Mouse (Mus musculus): ENCODE results near the gene 4931428L18Rik.

4931428L18Rik gene

DNA sequence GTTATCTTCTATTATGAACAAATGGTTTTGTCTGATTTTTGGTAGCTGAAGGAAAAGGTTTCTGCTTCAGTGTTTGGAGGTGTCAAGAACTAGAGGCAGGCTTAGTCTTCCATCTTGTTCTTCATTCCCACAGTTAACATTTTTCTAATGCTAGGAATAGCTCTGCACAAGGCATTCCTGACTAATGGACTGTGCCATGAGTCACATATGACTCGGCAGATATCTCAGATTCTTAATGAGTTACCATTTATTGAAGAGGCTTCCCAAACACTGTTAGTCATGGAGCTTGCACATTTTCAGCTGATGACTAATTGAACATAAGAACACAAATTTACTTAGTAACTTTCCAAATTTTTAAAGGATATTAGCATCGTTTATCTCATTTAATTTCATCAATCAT, 65.6 kb downstream of the 4931428L18Rik start:
- in situ Hi-C loops (cut with MboI; ENCODE audit: low pct_unique_long_range_greater_than_20kb in 1 of 2, low sequenced_read_pairs in 2 of 2, unreplicated experiment in 1 of 2), result loop anchor here (10.0 to 25.0 kb wide), 2 partner anchors 362 to 370 kb away; no protein-coding TSS in a partner anchor

DNA sequence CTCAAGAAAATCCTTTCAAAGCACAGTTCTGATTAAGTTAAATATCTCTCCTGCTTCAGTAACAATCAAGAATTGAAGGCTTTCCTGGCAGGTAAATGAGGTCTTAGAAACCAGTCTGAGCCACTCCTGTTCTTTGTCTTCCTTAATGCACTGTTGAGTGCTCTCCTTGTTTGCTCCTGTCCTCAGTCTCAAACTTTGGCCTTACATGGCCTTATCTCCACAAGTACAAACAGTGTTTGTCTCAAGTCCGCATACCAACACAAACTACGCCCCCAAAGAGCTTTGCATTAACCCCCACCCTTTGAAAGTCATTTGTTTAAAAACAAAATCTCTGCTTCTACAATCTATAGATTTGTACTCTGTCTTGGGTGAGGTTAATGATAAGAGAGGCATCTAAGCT, 66.3 kb downstream of the 4931428L18Rik start:
- in situ Hi-C loops (cut with MboI; ENCODE audit: low pct_unique_long_range_greater_than_20kb in 1 of 2, low sequenced_read_pairs in 2 of 2, unreplicated experiment in 1 of 2), result loop anchor here (10.0 to 25.0 kb wide), 2 partner anchors 361 to 369 kb away; no protein-coding TSS in a partner anchor

DNA sequence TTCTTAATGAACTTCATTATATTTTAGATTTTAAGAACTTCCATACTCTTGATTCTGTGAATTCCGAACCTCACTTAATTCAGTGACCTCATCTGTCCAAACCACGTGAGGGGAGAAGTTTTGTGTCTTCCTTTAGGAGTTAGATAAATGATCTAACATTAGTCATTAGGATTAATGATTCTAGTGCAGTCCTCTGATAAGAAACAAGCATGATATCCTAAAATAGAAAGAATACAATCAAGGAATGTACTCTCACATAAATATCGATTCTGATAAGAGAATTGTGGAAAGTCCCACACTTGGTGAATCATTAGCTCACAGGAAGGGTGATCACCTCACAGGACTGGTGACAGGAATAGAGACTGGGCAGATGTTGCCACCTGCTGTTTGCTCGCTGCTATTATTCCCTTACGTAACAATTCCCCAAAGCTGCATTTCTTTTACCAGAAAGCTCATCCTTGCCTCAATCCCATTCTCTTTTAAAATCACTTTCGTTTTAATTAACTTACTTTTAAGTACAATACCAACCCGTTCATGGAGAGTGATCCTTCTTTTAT, 68.6 kb downstream of the 4931428L18Rik start:
- in situ Hi-C loops (cut with MboI; ENCODE audit: low pct_unique_long_range_greater_than_20kb in 1 of 2, low sequenced_read_pairs in 2 of 2, unreplicated experiment in 1 of 2), result loop anchor here (10.0 to 25.0 kb wide), 2 partner anchors 359 to 367 kb away; no protein-coding TSS in a partner anchor

DNA sequence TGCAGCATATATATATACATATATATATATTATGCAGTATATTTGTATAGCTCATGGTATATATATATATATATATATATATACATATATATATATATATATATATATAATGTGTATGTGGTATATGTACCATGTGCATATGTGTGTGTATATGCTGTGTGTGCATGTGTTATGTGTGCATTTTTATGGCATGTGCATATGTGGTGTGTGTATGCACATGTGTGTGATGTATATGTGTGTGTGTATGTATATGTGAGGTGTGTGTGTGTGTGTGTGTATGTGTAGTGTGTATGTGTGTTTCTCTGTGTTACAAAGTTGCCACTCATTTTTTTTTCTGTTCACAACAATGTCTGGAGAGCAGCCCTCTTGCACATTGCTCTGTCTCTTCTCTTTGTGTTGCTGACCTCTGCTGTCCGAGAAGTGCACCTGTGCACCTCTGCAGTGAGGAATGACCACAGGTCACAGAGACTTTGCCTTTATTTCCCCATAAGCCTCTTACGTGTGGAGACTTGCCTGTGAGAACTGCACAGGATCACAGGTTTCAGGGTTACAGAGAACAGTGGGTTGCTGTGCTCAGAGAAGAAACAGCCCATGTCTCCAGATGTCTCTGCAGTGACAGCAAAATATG, 69.6 kb downstream of the 4931428L18Rik start:
- in situ Hi-C loops (cut with MboI; ENCODE audit: low pct_unique_long_range_greater_than_20kb in 1 of 2, low sequenced_read_pairs in 2 of 2, unreplicated experiment in 1 of 2), result loop anchor here (10.0 to 25.0 kb wide), 2 partner anchors 358 to 366 kb away; no protein-coding TSS in a partner anchor

DNA sequence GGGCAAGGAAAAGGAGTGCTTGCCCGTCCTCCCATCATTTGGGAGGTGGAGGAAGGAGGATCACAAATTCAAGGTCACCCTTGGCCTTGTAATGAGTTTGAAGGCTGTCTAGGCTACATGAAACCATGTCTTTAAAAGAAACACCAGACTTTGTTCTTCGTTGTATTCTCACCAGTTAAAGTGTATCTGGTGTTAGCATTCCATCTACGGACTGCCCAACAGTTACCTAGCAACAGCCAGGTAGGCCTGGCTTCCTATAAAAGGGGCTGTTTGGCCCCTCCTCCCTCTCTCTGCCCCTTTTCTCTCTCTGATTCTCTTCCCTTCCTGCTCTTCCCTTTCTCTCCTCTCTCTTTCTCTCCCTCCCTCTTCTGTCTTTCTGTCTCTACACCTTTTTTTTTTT, 71.9 kb downstream of the 4931428L18Rik start:
- in situ Hi-C loops (cut with MboI; ENCODE audit: low pct_unique_long_range_greater_than_20kb in 1 of 2, low sequenced_read_pairs in 2 of 2, unreplicated experiment in 1 of 2), result loop anchor here (10.0 to 25.0 kb wide), 2 partner anchors 356 to 363 kb away; no protein-coding TSS in a partner anchor

DNA sequence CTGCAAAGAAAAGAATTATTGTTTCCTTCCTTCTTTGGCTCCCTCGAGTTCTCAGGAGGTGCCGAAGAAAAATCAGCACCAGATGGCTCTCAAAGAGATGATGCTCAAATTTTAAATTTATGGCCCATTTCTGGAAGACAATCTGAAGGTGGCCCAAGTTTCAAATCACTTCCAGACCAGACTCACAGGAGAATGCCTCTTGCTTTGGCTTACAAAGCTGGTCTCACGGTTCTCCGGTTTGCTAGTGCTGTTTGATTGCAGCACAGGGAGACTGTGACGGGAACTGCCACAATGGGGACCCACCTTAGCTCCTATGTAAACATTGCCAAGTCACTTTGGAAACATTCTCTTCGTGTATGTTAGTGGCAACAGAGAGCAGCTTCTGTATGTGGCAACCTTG, 72.8 kb downstream of the 4931428L18Rik start:
- in situ Hi-C loops (cut with MboI; ENCODE audit: low pct_unique_long_range_greater_than_20kb in 1 of 2, low sequenced_read_pairs in 2 of 2, unreplicated experiment in 1 of 2), result loop anchor here (10.0 to 25.0 kb wide), 2 partner anchors 355 to 362 kb away; no protein-coding TSS in a partner anchor

DNA sequence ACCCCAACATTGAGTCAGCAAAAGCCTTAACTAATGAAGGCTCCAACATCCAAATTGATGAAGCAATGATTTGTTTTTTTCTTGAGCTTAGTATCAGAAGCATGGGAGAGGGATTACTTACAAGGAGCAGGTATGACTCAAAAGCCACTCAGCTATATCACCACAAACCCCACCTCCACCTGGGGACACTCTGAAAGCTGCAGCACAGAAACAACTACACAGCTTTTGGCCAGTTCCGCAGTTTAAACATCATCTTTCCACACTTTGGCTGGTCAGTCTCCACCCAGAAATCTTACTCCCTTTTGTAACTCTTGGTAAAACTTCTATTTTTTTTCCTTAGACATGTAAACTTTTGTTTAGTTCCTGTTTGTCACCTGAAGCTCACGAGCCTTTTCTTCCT, 78.9 kb downstream of the 4931428L18Rik start:
- in situ Hi-C loops (cut with MboI; ENCODE audit: low pct_unique_long_range_greater_than_20kb in 1 of 2, low sequenced_read_pairs in 2 of 2, unreplicated experiment in 1 of 2), result no loop called here

DNA sequence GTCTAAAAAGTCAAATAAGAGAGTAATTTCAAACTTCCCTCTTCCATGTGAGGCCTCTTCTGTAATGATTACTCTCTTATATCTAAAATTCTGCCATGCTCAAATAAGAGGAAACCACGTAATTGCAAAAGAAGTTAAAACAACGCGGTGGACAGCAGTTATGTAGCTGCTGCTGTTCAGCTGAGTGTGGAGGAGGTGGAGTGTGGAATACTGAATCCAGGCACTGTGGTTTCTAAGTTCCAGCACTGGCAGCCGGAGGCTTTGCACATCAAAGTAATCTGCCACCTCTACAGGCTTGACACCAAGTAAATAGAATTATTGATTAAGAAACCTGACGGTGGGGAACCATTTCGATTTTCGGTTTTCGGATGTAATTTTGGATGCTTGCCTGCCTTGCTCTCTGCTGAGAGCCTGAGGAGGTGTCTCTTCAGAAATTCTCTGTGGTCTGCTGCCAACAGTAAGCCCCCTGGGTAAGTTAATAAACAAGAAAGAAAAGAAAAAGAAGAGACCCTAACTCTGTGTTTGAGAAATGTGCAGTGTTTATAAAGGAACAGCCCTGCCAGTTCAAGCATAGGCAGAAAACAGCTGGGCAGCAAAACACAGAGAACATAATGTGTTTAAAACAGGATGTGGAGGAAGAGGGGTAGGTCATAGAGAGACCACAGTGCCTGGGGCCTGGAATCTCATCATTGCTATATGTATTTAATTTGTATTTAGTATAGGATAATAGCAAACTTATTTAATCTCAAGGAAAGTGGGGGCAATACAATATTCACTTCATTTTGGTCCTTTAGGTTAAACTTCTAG, 80.0 kb downstream of the 4931428L18Rik start:
- in situ Hi-C loops (cut with MboI; ENCODE audit: low pct_unique_long_range_greater_than_20kb in 1 of 2, low sequenced_read_pairs in 2 of 2, unreplicated experiment in 1 of 2), result no loop called here

DNA sequence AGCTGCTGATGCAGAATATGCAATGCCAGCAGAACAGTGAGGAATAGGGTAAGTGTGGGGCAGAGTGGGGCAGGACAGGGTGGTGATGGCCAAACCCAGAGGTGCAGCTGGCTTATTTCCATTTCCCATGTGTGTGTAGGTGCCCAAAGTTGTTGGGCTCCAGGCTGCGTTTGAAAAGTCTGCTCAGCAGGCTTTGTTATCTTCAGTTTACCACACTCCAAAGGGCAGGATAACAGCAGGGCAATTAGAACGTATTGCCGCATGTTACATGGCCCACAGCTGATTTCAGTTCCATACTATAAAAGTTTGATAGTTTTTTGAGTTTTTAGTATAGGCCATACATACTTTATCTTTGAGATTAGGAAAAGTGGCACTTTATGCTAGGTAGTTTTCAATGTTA, 84.1 kb downstream of the 4931428L18Rik start:
- in situ Hi-C loops (cut with MboI; ENCODE audit: low pct_unique_long_range_greater_than_20kb in 1 of 2, low sequenced_read_pairs in 2 of 2, unreplicated experiment in 1 of 2), result no loop called here

DNA sequence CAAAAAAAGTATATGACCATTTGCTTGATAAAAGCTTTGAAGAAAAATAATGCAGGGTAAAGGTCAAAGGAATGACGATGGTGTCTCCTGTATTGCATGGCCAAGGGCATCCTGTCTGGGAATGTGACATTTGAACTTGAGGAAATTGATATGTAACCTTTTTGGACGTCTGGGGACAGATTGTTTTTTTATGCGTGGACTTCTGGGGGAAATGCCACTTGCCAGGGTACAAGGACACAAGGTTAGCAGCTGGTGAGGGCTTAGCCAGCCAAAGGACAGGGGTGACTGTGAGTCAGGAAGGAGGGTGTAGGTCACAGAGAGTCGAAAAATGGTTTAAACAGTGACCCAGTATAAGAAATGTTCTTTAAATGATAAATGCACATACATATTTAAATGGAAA, 109.0 kb downstream of the 4931428L18Rik start:
- in situ Hi-C loops (cut with MboI; ENCODE audit: low pct_unique_long_range_greater_than_20kb in 1 of 2, low sequenced_read_pairs in 2 of 2, unreplicated experiment in 1 of 2), result no loop called here

DNA sequence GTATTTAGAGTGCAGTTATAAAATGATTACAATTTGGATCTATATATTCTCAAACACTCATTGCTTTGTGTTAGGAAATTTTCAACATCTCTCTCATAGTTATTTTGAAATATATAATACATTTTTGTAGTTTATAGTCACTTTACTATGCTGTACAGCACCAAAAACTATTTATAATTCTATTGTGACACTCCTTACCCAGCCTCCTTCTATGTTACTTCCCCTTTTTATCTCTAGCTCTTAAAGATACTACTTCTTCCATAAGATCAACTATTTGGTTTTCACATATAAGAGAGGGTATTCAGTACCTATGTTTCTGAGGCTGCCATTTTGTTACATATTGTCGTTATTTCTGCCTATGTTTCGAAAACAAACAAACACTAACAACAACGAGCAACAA, 114.5 kb downstream of the 4931428L18Rik start:
- in situ Hi-C loops (cut with MboI; ENCODE audit: low pct_unique_long_range_greater_than_20kb in 1 of 2, low sequenced_read_pairs in 2 of 2, unreplicated experiment in 1 of 2), result no loop called here

DNA sequence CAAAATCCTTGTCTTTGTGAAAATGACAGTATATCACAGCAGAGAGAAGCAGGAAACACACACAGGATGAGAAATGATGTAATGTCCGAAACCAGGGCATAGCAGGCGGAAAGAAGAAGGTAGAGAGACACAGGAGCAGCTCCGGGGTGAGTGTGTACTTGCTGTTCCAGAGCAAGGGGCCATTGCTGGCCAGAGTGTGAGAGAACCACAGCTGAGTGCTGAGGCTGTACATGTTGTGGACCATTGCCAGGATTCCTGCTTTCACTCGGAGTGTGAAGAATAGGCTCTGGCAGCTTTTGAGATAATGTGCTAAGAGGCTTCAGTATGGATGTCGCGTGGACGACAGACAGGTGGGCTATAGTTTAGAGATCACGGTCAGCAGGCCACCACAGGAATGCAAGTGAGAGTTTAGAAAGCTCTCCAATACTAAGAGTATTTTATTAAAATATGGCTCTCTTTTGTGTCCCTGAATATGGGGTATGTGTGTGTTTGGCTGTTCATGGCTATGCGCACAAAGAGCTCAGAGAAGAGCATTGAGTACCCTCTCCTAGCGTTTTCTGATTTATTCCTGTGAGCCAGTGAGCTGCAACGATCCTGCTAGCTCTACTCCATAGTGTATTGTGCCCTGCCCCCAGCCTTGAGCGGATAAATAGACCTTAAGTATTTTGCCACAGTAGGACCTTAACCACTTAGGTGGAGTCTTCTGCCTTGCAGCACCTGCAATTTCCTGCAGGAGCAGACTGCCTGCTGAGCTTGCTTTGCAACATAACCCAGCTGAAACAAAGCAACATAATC, 119.4 kb downstream of the 4931428L18Rik start:
- in situ Hi-C loops (cut with MboI; ENCODE audit: low pct_unique_long_range_greater_than_20kb in 1 of 2, low sequenced_read_pairs in 2 of 2, unreplicated experiment in 1 of 2), result no loop called here

DNA sequence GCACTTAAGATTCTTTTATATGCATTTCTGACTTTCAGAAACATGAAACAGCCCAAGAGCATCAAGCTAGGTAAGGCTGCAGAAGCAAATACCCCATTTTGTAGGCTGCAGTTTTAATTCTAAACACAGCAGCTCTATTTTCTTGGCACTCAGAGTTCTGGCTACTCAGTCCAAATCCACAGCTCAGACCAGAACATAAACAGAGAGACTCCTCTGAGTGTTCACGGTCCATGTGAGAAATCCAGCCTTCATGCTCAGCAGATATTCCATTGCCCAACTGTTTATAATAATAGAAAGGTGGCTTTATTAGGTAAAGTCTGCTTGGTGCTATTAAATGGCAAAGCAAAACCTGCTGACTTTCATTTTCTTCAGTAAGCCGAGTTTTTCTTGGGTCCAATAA, 120.2 kb downstream of the 4931428L18Rik start:
- in situ Hi-C loops (cut with MboI; ENCODE audit: low pct_unique_long_range_greater_than_20kb in 1 of 2, low sequenced_read_pairs in 2 of 2, unreplicated experiment in 1 of 2), result no loop called here

DNA sequence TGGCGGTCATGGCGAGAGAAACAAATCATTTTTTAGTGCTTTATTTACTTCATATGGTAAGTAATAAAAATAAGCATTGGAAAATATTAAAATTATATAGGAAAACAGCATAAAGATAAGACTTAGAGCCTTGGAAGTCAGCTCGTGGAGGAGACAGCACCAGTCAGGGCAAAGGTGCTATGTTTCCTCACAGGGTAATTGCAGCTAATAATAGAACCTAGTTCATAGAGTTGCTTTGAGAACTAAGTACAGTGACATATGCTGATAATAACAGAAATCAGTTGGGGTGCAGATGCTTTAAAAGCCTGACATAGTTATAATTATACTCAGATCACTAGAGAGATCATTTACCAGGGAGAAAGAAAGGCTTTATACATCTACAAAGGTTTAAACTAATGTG, 125.3 kb downstream of the 4931428L18Rik start:
- in situ Hi-C loops (cut with MboI; ENCODE audit: low pct_unique_long_range_greater_than_20kb in 1 of 2, low sequenced_read_pairs in 2 of 2, unreplicated experiment in 1 of 2), result no loop called here

DNA sequence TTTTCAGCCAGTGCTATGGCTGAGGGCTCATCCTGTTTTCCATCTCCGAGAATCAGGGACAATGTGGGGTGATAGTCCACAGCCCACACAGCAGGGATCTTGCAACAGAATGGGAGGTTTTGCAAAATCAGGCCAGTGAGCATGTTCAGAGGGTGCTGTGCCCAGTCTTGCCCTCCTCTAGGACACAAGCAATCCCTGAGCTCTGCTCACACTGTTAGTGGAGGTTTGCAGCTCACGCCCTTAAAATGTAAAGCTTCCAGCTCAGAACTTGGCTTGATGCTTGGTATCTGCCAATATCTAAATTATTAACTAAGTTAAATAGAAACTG, 126.1 kb downstream of the 4931428L18Rik start:
- in situ Hi-C loops (cut with MboI; ENCODE audit: low pct_unique_long_range_greater_than_20kb in 1 of 2, low sequenced_read_pairs in 2 of 2, unreplicated experiment in 1 of 2), result no loop called here

DNA sequence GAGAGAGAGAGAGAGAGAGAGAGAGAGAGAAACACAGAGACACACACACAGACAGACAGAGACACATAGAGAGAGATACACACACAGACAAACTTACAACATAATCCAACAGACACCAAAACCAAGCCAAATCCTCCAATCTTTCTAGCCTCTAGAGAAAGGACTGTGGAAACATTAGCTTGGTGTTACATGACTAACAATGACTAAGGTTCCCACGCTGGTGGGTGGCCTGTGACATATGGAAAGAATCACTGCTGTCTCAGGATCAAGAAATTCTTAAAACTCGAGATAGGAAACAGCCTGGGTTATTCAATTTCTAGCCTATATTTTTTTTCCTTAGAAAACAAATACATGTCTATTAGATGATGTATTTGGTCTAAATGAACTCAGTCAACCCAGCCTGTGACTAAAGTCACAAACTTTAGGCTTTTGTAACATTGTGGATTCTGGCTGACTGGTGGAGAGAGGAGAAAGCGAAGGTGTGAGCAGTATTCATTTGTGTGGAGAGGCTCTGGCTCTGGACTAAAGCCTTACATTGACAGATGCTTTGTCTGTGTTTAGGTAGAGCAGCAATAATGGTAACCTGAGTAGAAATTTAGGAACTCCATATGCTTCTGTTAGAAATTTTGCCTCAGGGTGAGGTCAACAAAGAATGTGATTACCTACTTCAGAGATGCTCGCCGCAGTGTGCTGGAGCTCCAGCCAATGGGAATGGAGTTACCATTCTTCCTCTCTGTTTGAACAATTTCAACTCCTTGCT, 126.6 kb downstream of the 4931428L18Rik start:
- in situ Hi-C loops (cut with MboI; ENCODE audit: low pct_unique_long_range_greater_than_20kb in 1 of 2, low sequenced_read_pairs in 2 of 2, unreplicated experiment in 1 of 2), result no loop called here

DNA sequence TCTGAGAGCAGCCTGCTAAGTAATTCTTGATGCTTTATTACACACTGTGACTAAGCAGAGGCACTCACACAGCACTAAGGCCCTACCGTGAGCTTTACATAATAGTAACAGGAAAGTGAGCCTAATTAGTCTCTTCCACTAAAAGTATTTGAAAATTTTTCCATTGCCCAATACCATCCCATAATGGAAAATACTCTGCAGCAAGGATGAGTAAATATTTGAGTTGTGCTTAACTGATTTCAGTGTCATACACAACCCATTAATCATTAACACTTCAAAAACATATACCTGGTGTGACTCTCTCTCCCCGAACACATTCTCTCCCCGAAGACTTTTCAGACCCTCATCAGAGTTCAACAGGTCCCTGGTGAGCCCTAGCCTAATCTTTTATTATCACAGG, 127.7 kb downstream of the 4931428L18Rik start:
- in situ Hi-C loops (cut with MboI; ENCODE audit: low pct_unique_long_range_greater_than_20kb in 1 of 2, low sequenced_read_pairs in 2 of 2, unreplicated experiment in 1 of 2), result no loop called here

DNA sequence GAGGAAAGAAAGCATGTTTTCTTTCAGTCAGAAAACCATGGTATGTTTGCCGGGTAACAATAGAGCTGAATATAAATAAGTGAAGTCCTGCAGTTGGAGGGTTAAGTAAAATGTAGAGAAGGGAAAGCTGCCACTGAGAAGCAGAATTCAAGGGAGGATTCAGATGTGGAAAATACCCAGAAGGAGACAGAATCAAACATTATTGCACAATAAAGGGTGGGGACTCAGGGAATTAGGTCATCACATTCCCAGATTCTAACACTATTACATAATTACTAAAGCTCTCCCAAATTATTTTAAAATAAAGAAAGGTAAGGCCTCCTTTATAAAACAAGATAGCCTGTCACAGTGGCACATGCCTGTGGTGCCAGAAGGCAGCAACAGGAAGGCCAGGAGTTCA, 128.5 kb downstream of the 4931428L18Rik start:
- in situ Hi-C loops (cut with MboI; ENCODE audit: low pct_unique_long_range_greater_than_20kb in 1 of 2, low sequenced_read_pairs in 2 of 2, unreplicated experiment in 1 of 2), result no loop called here
